Mouse (Mus musculus) cerebellum, postnatal 25 days (tissue): ENCODE measurements around the gene Tnfaip8l3.

Source experiments
- DNase-seq, 2 experiments: peaks; one replicate each; pipeline ENCODE4 v3.0.0; 2021; ENCODE audit warnings: mixed read lengths in 2 of 2

Gene Tnfaip8l3

DNA sequence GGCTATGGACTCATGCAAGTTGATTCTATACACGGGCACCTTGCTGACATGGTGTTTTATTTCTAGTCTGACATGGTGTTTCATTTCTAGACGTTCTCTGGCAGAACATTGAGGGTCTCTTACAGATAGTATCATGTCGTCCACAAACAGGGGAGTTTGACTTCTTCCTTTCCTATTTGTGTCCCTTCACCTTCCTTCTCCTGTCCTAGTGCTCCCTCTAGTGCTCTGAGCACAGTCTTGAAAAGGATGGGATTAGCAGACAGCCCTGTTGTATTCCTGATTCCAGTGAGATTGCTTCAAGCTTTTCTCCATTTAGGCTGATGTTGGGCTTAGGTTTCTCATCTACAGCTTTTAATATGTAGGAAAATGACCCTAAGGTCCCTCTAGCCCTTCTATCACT is 81.2 kb downstream of the Tnfaip8l3 start:
- DNase-seq, result peak in 1 of 2 experiments; percentile 64

DNA sequence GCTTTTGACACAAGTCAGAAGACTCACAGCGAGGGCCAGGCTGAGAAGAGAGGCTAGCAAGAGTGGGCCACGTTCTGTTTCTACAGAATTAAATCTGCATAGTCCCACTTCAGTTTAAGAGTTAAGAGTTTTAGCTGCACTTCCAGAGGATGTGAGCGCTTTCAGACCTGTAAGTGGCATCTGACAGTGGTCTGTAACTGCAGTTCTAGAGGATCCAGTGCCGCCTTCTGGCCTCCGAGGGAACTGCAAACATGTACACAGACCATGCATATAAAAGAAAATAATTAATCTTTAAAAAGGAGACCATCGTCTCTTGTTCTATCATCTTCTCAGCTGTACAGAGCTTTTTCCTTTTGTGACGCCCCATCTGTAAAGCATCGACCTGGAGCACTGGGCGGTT is 83.3 kb downstream of the Tnfaip8l3 start:
- peak; percentile 47 to 73 for DNase-seq

GRCm38 (mm10) chr9:53975122-53975518 is 93.1 kb downstream of the Tnfaip8l3 start, which contains the start of gene Elmod1:
Gene Elmod1 (minus strand): TSS chr9:53975301.
- peak; percentile 74 to 81 for DNase-seq

DNA sequence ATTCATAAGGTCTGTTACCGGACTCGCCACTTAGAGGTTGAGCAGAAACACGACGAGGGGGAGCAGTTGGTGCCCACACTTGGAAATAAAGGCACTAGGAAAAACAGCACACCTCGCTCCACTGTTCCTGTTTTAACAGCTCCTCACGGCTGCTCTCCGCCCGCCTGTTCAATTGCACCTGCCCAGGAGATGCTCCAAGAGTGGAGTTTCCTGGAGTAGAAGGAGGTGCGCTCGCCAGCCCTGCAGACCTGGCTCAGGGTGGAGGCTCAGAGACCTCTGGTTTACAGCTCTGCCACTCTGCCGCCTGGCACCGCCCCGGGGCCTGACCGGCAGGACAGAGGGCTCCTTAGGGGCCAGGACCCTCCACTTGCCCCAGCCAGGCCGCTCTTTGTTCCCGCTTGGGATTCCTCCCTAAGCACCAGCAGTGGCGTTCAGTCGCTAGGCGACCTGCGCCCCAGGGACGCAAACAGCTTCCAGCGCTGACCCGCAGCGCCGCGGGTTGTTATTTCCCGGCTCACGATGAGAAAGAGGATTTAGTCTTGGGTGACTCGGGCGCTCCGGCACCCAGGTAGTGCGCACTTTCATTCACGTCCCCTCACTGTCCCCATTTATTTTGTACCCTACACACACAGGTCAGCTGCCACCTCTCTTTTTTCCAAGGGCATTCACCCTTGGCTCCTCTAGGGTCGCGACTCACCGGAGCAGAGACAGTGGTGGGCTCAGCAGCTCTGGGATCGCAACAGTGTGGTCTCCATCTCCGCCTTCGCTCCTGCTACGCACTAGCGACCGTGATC is 93.7 kb downstream of the Tnfaip8l3 start:
- DNase-seq, result peak; percentile 69 to 74

DNA sequence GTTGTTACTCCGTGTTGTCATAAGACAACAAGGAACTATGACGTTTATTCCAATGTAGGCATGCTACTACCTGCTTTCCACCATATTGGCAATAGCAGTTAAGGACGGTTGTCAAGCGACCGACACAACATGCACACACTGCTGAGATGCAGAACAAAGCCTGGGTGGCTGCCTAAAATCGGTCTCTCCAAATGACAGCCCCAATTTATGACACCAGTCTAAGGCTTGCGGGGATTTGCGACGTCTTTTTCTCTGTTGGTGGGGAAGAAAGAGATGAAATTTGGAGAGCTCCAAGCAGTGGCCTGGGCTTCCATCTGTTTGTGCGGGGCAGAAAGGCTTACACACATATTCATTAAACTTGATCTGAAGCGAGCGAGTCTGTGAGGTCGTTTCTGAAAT is 94.3 kb downstream of the Tnfaip8l3 start:
- peak in 1 of 2 experiments; percentile 34 for DNase-seq
